Mouse (Mus musculus) midbrain, embryonic 15.5 days (tissue): ENCODE results near the gene 1700056E22Rik. TPM values are rescaled to one million over a fixed set of nuclear protein-coding genes. Genes with fewer than 3 reads are reported as not detected.

Experiments
- ATAC-seq: fragments of 200-750 bp; cut with Nextera tagmentation; replicated peaks from 2 replicates; pipeline ENCODE4 v1.8.0; 2017; ENCODE audit warnings: moderate TSS enrichment
- H3K27ac ChIP-seq: fragments of 300-500 bp; sonication (generic); 2 replicates; pipeline ENCODE4 v1.5.1; 2015; ENCODE audit warnings: mild to moderate bottlenecking, inconsistent platforms
- H3K27me3 ChIP-seq: fragments of 300-500 bp; sonication (generic); replicated peaks from 2 replicates; pipeline ENCODE4 v1.6.1; 2015; ENCODE audit warnings: inconsistent platforms
- H3K36me3 ChIP-seq: fragments of 300-500 bp; sonication (generic); replicated peaks from 2 replicates; pipeline ENCODE4 v1.6.1; 2015; ENCODE audit warnings: inconsistent platforms
- H3K4me1 ChIP-seq: fragments of 300-500 bp; sonication (generic); 2 replicates; pipeline ENCODE4 v1.6.1; 2015; ENCODE audit warnings: inconsistent platforms
- H3K4me2 ChIP-seq: fragments of 300-500 bp; sonication (generic); 2 replicates; pipeline ENCODE4 v1.6.1; 2015; ENCODE audit warnings: inconsistent platforms, mild to moderate bottlenecking, moderate library complexity
- H3K4me3 ChIP-seq: fragments of 300-500 bp; sonication (generic); 2 replicates; pipeline ENCODE4 v1.5.1; 2015; ENCODE audit warnings: mild to moderate bottlenecking, inconsistent platforms
- H3K9ac ChIP-seq: fragments of 300-500 bp; sonication (generic); 2 replicates; pipeline ENCODE4 v1.6.1; 2015; ENCODE audit warnings: mild to moderate bottlenecking, inconsistent platforms
- H3K9me3 ChIP-seq: fragments of 300-500 bp; sonication (generic); 2 replicates; pipeline ENCODE4 v1.6.1; 2016; ENCODE audit warnings: inconsistent platforms
- WGBS: fragments of 180-500 bp; shearing (Covaris S2); methylation state at CpG from one replicate; pipeline ENCODE4 v1.1.7; 2015; ENCODE audit warnings: mixed read lengths; 5-methylcytosine and 5-hydroxymethylcytosine counted together
- polyA plus RNA-seq: library from polyadenylated mRNA; unstranded; fragments of >200 nt; fragmentation: Nextera tagmentation; extraction: Ambion mirVana; gene quantifications from 2 replicates; pipeline ENCODE4 v1.2.1, GENCODE M21; 2015

1700056E22Rik gene
- polyA plus RNA-seq, 1 experiment from 2014 or later = 0.84 TPM

- no peaks in the 10 kb centered on the region for H3K27me3 ChIP-seq
- H3K36me3 ChIP-seq = no peaks in the 10 kb centered on the region
- H3K4me2 ChIP-seq = no peak overlapping the region
- no peak overlapping the region for H3K27ac ChIP-seq
- H3K4me1 ChIP-seq = 0 out of 2 replicates have a peak, but pooled peaks cover 4% of the 10 kb centered on the region
- no peaks in the 10 kb centered on the region for H3K9me3 ChIP-seq
- ATAC-seq = no peak
- WGBS = 88% methylated on average over 9 of the region's 9 CpGs
- no peak overlapping the region for H3K4me3 ChIP-seq
- H3K9ac ChIP-seq = no peak overlapping the region
Observed at GRCm38 (mm10) chr1:184047818-184048217, 13.7 kb upstream of the 1700056E22Rik start.

DNA sequence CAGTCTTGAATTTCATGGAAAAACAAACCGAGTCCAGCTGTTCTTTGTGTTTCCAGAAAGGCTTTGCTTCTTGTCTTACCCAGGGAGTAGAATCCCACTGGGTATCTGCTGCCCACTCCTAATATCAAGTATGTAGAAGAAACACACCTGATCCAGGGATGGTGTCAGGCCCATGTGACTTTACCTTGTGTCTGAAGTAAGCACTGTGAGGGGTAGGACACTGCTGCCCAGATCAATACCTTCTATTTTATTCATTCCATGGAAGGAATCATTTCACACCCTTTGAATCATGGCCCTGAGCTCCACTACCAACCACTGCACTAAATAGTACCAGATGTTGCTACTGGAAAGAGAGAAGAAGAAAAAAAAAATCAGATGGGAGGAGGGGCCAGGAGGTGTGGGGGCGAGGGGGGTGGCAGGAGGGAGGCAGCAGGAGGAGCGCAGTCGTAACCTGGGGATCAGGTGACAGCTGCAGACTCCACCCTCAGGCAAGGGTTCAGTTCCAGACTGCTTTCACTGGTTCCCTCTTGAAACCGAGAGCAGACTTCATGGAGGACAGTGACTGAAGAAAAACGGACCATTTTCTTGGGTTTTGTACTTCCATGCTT is 12.1 kb upstream of the 1700056E22Rik start:
- Histone ChIP-seq H3K4me2 (no peak overlapping the region), H3K27ac (no peak overlapping the region), H3K4me1 (no peaks in the 10 kb centered on the region), H3K9ac (no peak overlapping the region), H3K9me3 (no peaks in the 10 kb centered on the region), H3K4me3 (no peak overlapping the region), H3K27me3 (no peaks in the 10 kb centered on the region), H3K36me3 (no peaks in the 10 kb centered on the region)
- ATAC-seq = no peak
- 61% methylated on average over 6 of the region's 6 CpGs for WGBS

DNA sequence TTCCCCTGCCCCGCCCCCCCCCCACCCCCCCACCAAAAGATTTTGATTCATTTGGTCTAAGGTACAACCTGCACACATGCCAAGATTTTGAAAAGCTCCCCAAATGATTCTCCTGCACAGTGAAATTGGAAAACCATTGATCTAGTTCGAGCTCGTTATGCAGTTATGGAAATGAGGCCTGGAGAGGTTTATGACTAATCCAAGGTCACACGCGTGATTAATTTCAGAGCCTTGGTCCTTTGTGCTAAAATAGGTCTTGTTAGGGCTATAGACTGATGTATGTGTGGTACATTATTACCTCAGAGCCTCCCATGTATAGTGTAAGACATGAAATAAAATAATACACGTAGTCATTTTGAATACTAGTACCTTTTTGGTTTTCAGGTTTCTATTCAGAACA is 9.3 kb upstream of the 1700056E22Rik start:
- Histone ChIP-seq H3K27me3 (no peaks in the 10 kb centered on the region), H3K4me1 (peaks cover 3% of the 10 kb centered on the region; the same call in 1 of the 2 replicates), H3K4me3 (no peak overlapping the region), H3K9me3 (no peaks in the 10 kb centered on the region), H3K9ac (no peak overlapping the region), H3K27ac (no peak overlapping the region), H3K36me3 (no peaks in the 10 kb centered on the region), H3K4me2 (no peak overlapping the region)
- 78% methylated on average over 6 of the region's 6 CpGs for WGBS
- ATAC-seq = no peak

DNA sequence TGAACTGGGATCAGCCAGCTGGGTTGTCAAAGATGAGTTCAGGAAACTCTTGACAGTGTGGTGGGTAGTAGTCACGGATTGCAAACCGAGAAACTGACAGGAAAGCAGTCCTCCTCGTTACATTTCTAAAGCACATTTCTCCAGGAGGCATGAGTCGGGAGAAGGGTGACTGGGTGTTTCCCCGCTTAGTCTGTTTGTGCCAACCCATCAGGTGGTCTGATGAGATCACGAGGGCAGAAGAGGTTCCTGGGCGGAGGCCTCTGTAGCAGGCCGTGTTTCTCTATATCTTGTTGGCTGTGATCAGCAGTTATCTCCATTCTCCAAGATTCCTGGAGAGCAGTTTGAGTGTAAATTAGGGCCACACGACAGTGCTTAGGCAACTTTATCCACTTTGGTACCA is 8.6 kb upstream of the 1700056E22Rik start:
- 82% methylated on average over 9 of the region's 9 CpGs for WGBS
- Histone ChIP-seq H3K4me2 (no peak overlapping the region), H3K36me3 (no peaks in the 10 kb centered on the region), H3K4me1 (peaks cover 3% of the 10 kb centered on the region; the same call in 1 of the 2 replicates), H3K4me3 (no peak overlapping the region), H3K9ac (no peak overlapping the region), H3K9me3 (no peaks in the 10 kb centered on the region), H3K27me3 (no peaks in the 10 kb centered on the region), H3K27ac (no peak overlapping the region)
- no peak for ATAC-seq

- peaks cover 3% of the 10 kb centered on the region; the same call in 1 of the 2 replicates for H3K4me1 ChIP-seq
- H3K4me3 ChIP-seq = no peak overlapping the region
- H3K9ac ChIP-seq = no peak overlapping the region
- WGBS = 71% methylated on average over 9 of the region's 9 CpGs
- no peaks in the 10 kb centered on the region for H3K9me3 ChIP-seq
- no peak for ATAC-seq
- H3K4me2 ChIP-seq = no peak overlapping the region
- H3K27ac ChIP-seq = no peak overlapping the region
- no peaks in the 10 kb centered on the region for H3K27me3 ChIP-seq
- no peaks in the 10 kb centered on the region for H3K36me3 ChIP-seq
Observed at GRCm38 (mm10) chr1:184041778-184042573, 7.9 kb upstream of the 1700056E22Rik start.

DNA sequence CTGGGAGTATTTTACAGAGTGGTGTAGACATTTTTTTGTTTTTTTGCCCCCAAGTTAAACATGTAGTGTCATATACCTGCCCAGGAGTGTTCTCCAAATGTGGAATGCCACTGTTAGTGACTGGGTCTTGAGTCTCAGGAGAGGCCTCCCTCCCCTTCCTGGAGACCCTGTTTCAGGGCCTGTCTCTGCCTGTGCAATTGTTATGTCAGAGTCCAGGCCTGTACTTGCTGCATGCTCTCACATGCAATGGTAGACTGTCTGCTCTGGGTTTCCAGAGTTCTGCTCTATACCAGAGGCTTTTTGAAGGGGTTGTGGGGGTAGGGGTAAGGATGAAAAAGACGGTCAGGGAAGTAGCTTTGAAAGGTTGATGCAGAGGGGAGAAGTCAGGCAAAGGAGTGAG is 6.8 kb upstream of the 1700056E22Rik start:
- Histone ChIP-seq H3K4me3 (no peak overlapping the region), H3K27ac (no peak overlapping the region), H3K9ac (no peak overlapping the region), H3K9me3 (no peaks in the 10 kb centered on the region), H3K27me3 (no peaks in the 10 kb centered on the region), H3K36me3 (no peaks in the 10 kb centered on the region), H3K4me2 (no peak overlapping the region), H3K4me1 (peaks cover 7% of the 10 kb centered on the region; the same call in 1 of the 2 replicates)
- 77% methylated on average over 1 of the region's 1 CpGs for WGBS
- ATAC-seq = no peak

- Histone ChIP-seq H3K27me3 (no peaks in the 10 kb centered on the region), H3K4me3 (no peak overlapping the region), H3K4me1 (peaks cover 14% of the 10 kb centered on the region; the same call in 1 of the 2 replicates), H3K36me3 (no peaks in the 10 kb centered on the region), H3K27ac (no peak overlapping the region), H3K9ac (no peak overlapping the region), H3K9me3 (no peaks in the 10 kb centered on the region), H3K4me2 (no peak overlapping the region)
- ATAC-seq = no peak
- 79% methylated on average over 11 of the region's 11 CpGs for WGBS
Observed at GRCm38 (mm10) chr1:184040181-184040580, 6.1 kb upstream of the 1700056E22Rik start.

DNA sequence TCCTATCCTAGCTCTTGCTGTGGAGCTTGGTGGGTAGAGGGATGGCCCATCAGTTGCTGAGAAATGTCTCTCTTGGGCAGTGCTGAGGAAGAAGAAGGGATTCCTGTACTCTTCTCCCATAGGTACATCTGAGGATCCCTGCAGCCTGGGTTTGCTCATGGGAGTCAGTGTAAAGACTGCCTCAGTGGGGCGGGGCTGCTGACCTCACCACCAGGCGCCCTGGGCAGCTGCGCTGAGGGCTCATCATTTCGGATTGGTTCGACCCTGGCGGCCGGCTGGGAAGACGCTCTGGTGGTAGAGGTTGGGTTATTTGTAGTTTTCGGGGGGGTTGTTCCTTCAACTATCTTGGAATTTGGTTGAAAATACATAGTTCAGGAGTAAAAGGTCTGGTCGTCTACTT is 5.2 kb upstream of the 1700056E22Rik start:
- Histone ChIP-seq H3K4me3 (no peak overlapping the region), H3K9me3 (no peaks in the 10 kb centered on the region), H3K27ac (no peak overlapping the region), H3K27me3 (no peaks in the 10 kb centered on the region), H3K4me1 (peaks cover 19% of the 10 kb centered on the region; the same call in 1 of the 2 replicates), H3K4me2 (no peak overlapping the region), H3K36me3 (no peaks in the 10 kb centered on the region), H3K9ac (no peak overlapping the region)
- ATAC-seq = no peak
- WGBS = 93% methylated on average over 10 of the region's 10 CpGs

GRCm38 (mm10) chr1:184037802-184038201 is 3.7 kb upstream of the 1700056E22Rik start:
- Histone ChIP-seq H3K9me3 (no peaks in the 10 kb centered on the region), H3K4me3 (no peak overlapping the region), H3K4me1 (peaks cover 24% of the 10 kb centered on the region), H3K4me2 (no peak overlapping the region), H3K27ac (no peak overlapping the region), H3K27me3 (no peaks in the 10 kb centered on the region), H3K36me3 (no peaks in the 10 kb centered on the region), H3K9ac (no peak overlapping the region)
- no peak for ATAC-seq
- 88% methylated on average over 4 of the region's 4 CpGs for WGBS

DNA sequence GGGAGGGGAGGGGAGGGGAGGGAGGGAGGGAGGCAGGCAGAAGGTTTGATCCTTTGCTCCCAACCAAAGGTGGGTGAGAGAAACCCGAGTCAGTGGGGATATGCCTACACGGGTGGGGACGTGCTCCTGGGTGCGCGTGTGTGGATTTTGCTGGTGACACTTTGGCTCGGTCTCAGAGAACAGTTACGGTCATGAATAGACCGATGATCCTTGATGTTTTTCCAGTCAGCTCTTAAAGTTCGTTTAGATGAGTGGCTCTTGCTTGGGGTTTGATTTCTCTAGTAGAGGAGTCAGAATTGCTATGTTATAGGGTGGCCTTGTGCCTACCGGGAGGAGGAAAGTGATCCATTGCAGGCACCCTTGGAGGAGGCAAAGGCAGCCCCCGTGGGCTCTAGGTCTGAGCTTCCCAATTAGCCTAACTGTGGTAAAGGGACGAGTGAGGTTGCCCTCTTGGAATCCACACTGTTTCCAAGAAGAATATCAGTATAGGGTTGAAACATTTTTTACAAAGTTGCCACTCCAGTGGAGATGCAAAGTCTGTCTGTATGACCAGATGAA is 1.3 kb upstream of the 1700056E22Rik start:
- Histone ChIP-seq H3K4me3 (peak overlapping the region; percentile 72), H3K9ac (0 out of 2 replicates have a peak overlapping the region, but pooled peaks have one; percentile 6), H3K27ac (no peak overlapping the region), H3K4me2 (peak overlapping the region; percentile 93), H3K4me1 (peaks cover 25% of the 10 kb centered on the region), H3K27me3 (no peaks in the 10 kb centered on the region), H3K9me3 (no peaks in the 10 kb centered on the region), H3K36me3 (no peaks in the 10 kb centered on the region)
- WGBS = 3% methylated on average over 12 of the region's 12 CpGs
- ATAC-seq = no peak

DNA sequence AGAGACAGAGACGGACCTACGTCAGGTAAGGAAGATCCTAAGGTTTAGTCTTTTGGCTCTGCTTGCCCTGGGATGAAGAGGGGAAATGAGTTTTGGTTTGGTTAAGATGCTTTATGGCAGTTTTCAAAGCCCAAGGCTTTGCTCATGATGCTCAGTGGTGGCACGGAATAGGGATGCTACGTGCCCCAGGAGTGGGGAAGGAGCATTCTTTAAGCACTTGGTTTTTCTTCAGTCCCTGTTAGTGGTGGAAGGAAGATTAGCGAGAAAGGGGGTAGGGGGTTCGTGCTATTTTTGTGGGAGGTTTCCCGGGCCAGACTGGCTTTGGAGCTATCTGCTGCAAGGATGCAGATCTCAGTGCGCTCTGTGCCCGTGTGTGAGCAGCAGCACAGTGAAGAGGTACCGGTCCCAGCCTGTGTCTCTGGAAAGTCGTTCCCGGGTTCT is 660 bp upstream of the 1700056E22Rik start:
- under 1% methylated on average over 12 of the region's 12 CpGs for WGBS
- peak overlapping the region; percentile 72 for H3K4me3 ChIP-seq

DNA sequence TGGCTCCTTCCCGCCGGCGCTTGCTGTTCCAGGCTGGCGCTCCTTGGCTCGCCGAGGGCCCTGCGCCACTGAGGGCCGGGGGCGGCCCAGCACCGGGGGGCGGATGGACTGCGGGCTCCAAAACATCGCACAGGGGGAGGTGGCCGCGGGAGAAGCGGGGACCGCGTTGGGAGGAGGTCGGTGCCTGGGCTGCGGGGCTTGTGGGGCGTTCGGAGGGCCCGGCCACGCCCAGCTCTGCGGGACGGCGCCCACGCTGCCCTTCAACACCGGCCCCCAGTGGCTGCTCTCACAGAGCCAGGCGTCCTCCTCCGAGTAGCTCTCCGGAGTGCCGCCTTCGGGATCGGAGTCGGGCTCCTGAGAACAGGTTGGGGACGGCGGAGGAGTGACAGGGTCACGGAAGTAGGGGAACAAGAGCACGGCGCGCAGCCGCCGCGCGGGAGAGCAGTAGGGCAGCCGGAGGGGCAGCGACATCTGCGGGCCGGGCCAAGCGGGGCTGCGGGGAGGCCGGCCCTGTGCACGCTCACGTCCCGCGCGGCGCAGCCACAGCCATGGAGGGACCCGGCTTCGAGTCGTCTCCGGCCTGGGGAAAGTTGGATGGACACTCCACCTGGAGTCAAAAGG is 601 bp downstream of the 1700056E22Rik start:
- WGBS = under 1% methylated on average over 55 of the region's 63 CpGs
- Histone ChIP-seq H3K4me2 (peak overlapping the region; percentile 93), H3K9ac (peak overlapping the region; percentile 74), H3K27ac (peak overlapping the region; percentile 93), H3K27me3 (no peaks in the 10 kb centered on the region), H3K4me1 (peaks cover 25% of the 10 kb centered on the region), H3K36me3 (no peaks in the 10 kb centered on the region), H3K4me3 (peak overlapping the region; percentile 72), H3K9me3 (no peaks in the 10 kb centered on the region)
- peak; percentile 83 for ATAC-seq

More for the DNA sequence above, 660 bp upstream of the 1700056E22Rik start:
- Histone ChIP-seq H3K9ac (peak overlapping the region; percentile 48), H3K4me2 (peak overlapping the region; percentile 93), H3K36me3 (no peaks in the 10 kb centered on the region), H3K27ac (peak overlapping the region; percentile 59), H3K9me3 (no peaks in the 10 kb centered on the region), H3K27me3 (no peaks in the 10 kb centered on the region), H3K4me1 (peaks cover 25% of the 10 kb centered on the region)
- 0 out of 2 replicates have a peak, but pooled peaks have one; percentile 1 for ATAC-seq
